Mouse (Mus musculus) lung, postnatal 0 days (tissue): ENCODE data around the gene Prl2c2. TPM values are rescaled to one million over a fixed set of nuclear protein-coding genes. Genes with fewer than 3 reads are reported as not detected.
"Not testable (repeated sequence)": the region's sequence is repeated elsewhere in the genome, so short reads cannot be mapped to it uniquely, and the experiment has no call there.

ENCODE experiments used
- ATAC-seq: fragments of 200-750 bp; cut with Nextera tagmentation; 2 replicates; pipeline ENCODE4 v1.8.0; 2017; ENCODE audit warnings: moderate library complexity
- DNase-seq: peaks from one replicate; pipeline ENCODE4 v3.0.0-alpha.2; 2016; ENCODE audit warnings: low spot score
- H3K27ac ChIP-seq: fragments of 300-500 bp; sonication (generic); 2 replicates; pipeline ENCODE4 v1.5.1; 2014; ENCODE audit warnings: antibody characterized with exemption, mild to moderate bottlenecking, low read length, mixed read lengths
- H3K27me3 ChIP-seq: fragments of 300-500 bp; sonication (generic); replicated peaks from 2 replicates; pipeline ENCODE4 v1.6.1; 2014; ENCODE audit warnings: low read length, mixed read lengths; ENCODE audit not compliant: insufficient read depth
- H3K36me3 ChIP-seq: fragments of 300-500 bp; sonication (generic); 2 replicates; pipeline ENCODE4 v1.6.1; 2014; ENCODE audit warnings: low read length, mixed read lengths; ENCODE audit not compliant: insufficient read depth
- H3K4me1 ChIP-seq: fragments of 300-500 bp; sonication (generic); 2 replicates; pipeline ENCODE4 v1.6.1; 2014; ENCODE audit warnings: antibody characterized with exemption, low read depth, low read length, mixed read lengths; ENCODE audit not compliant: insufficient read depth
- H3K4me2 ChIP-seq: fragments of 300-500 bp; sonication (generic); replicated peaks from 2 replicates; pipeline ENCODE4 v1.6.1; 2014; ENCODE audit warnings: low read depth, mild to moderate bottlenecking, low read length, moderate library complexity, mixed read lengths
- H3K4me3 ChIP-seq: fragments of 300-500 bp; sonication (generic); 2 replicates; pipeline ENCODE4 v1.5.1; 2014; ENCODE audit warnings: low read depth, low read length
- H3K9ac ChIP-seq: fragments of 300-500 bp; sonication (generic); replicated peaks from 2 replicates; pipeline ENCODE4 v1.6.1; 2014; ENCODE audit warnings: low read depth, mild to moderate bottlenecking
- H3K9me3 ChIP-seq: fragments of 300-500 bp; sonication (generic); 2 replicates; pipeline ENCODE4 v1.6.1; 2016; ENCODE audit warnings: low read length, mixed read lengths
- WGBS: fragments of 180-500 bp; shearing (Covaris S2); extraction: QIAGEN DNeasy Blood & Tissue Kit; methylation state at CpG from one replicate; pipeline ENCODE4 v1.1.7; 2014; 5-methylcytosine and 5-hydroxymethylcytosine counted together
- polyA plus RNA-seq: library from polyadenylated mRNA; unstranded; fragments of >200 nt; fragmentation: Nextera tagmentation; extraction: Ambion mirVana; gene quantifications from 2 replicates; pipeline ENCODE4 v1.2.1, GENCODE M21; 2015

The Prl2c2 gene
- not detected in 2 replicates for polyA plus RNA-seq

DNA sequence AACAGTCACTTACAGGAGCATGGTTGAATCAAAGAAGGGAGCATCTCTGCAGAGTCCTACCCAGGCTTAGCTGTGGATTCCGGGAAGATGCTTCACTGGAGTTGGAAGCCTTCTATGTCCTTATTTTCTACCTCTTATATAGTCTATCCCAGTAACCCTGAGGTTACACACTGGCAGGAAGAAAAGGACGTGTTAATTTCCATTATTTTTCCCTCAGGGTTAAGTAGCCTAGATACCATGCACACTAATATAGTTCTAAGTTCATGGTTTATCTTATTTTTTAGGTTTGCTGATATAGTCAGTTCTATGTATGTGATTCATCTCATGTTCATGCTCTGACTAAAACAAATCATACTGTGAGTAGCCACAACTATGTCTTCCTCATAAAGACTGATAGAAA is at the start of gene Prl2c2:
TSS of gene Prl2c2 (minus strand) at position 101 of the 400 bp plus-strand sequence.
- ATAC-seq, DNase-seq: not testable (repeated sequence)
- 34% methylated on average over 2 of the region's 2 CpGs for WGBS

DNA sequence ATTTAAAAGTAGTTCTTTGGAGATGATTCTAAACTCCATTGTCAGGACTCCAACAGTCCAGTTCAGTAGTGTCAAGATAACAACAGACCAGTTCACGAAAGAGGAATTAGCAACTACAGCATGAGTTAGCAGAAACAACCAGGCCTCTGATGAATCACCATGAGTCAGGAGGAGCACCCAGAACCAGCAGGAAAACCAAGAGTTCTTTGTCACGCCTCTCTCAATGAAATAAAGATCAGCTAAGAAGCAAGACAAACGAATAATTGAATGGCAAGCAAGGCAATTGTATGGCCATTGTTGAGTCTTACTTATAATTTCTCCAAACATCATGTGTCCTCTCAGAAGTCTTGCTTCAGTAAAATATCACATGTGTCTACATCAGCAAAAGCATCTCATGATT is 20.7 kb upstream of the Prl2c2 start:
- H3K27me3 ChIP-seq, H3K9me3 ChIP-seq, H3K36me3 ChIP-seq, H3K4me2 ChIP-seq, H3K4me1 ChIP-seq, H3K4me3 ChIP-seq, H3K9ac ChIP-seq, ATAC-seq, H3K27ac ChIP-seq, DNase-seq: not testable (repeated sequence)
- 56% methylated on average over 3 of the region's 3 CpGs for WGBS

More for the DNA sequence above, at the start of gene Prl2c2:
- H3K36me3 ChIP-seq, H3K27me3 ChIP-seq, H3K4me3 ChIP-seq, H3K9me3 ChIP-seq, H3K27ac ChIP-seq, H3K4me2 ChIP-seq, H3K4me1 ChIP-seq, H3K9ac ChIP-seq: not testable (repeated sequence)

DNA sequence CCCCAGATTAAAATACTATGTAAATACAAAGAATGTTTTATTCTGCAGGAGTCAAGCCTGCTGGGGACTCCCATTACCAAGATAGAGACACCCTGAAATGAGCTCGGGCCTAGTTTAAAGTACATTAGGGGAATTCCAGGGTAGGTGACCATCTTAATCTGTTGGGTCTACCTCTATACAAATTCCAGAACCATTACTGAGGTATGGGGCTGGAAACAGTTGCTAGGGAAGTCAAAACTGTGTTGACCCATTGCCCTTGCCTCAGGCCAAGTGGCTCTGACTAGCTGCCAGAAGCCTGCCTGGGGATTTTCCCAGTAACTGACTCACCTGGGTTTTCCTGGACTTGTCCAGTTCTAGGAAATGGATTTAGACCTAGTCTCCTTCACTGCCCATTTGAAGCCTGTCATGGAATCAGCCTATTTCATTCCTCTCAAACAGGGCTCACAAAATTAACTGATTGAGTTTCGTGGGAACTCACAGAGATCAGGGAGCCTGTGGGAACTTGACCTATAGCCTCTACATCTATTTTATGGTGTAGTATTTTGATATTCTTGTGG is 8.9 kb upstream of the Prl2c2 start:
- ATAC-seq, H3K36me3 ChIP-seq, H3K9me3 ChIP-seq, DNase-seq, H3K27ac ChIP-seq, H3K9ac ChIP-seq, H3K4me2 ChIP-seq, H3K4me1 ChIP-seq, H3K4me3 ChIP-seq, H3K27me3 ChIP-seq: not testable (repeated sequence)
- 68% methylated on average over 2 of the region's 2 CpGs for WGBS

Other genes with a start within 250 kb of the Prl2c2 start
- not detected in 2 replicates for gene Prl2c3, start 205.3 kb downstream of the Prl2c2 start, polyA plus RNA-seq
- gene Prl2c5, start 177.3 kb upstream of the Prl2c2 start, polyA plus RNA-seq: not detected in 2 replicates